Mouse (Mus musculus): Measurements from ENCODE around the gene Chrna1. TPM values are rescaled to one million over a fixed set of nuclear protein-coding genes. Genes with fewer than 3 reads are reported as not detected.

Chrna1 gene
- polyA plus RNA-seq, 1 experiment = 105 TPM

DNA sequence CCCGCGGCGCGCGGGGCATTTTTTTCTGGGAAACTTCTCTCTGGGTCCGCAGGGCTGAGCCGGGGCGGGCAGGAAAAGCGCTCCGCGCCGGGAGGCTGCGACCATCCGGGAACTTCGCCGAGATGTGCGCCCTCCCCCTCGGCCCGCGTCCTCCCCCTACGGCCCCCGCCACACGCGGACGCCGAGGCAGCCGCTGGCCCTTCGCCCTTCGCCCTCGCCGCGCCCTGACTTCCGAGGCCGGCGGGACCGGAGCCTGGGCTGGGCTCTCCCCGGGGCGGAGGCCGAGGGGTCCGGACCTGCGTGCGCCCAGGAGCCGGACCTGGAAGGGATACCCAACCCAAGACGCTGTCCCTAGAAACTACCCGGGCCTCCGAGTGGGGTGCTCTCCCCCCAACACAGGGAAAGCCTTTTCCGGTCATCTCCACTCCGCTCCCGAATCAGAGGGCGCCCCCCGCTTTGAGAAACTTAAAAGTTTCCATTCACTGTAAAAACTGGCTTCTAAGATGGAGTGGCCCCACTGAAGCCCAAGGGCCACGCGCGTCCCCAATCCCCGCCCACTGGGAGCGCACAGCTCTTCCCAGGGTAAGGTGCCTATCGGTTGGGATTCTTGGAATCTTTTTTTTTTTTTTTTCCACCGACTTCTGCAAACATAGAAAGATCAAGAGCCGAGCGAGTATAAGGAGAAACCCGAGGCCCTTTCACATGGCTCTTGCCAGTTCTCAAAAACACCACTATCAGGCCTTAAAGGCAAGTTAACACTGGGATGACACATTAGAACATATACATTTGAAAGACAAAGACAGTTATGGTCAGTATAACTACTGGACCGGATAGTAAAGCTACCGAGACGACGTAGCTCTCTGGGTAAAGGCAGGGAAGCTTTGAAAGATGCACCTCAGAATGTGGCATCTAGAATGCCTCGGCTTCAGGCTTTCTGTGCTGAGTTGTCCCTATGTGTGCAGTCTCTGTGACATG, 50.5 kb downstream of the Chrna1 start, which contains the start of gene Wipf1:
Gene Wipf1 (minus strand): TSS at position 379 of the 975 bp plus-strand sequence.
- peaks cover 12% of the 10 kb centered on the region for H3K36me3 ChIP-seq (ENCODE audit: control insufficient read depth, insufficient read depth)
- peak within 1 kb of the TSS; percentile 59 for H3K4me3 ChIP-seq (ENCODE audit: insufficient read depth, poor library complexity, severe bottlenecking)
- H3K79me2 ChIP-seq (ENCODE audit: control insufficient read depth, insufficient read depth) = peaks cover 56% of the 10 kb centered on the region
- H3ac ChIP-seq (ENCODE audit: control insufficient read depth, insufficient read length, low read depth) = peak within 1 kb of the TSS; percentile 82
- H3K79me3 ChIP-seq (ENCODE audit: low read depth) = peaks cover 36% of the 10 kb centered on the region
- TF ChIP-seq MAX (IDR thresholded peaks at IDR 0.05) (no peak), USF1 (IDR thresholded peaks at IDR 0.05; ENCODE audit: low read depth) (no peak), CTCF (IDR thresholded peaks at IDR 0.05; ENCODE audit: control insufficient read depth, insufficient read depth, insufficient read length) (no peak), MYOD1 (IDR thresholded peaks at IDR 0.05; ENCODE audit: control insufficient read depth, insufficient read length, low read depth) (no peak), FOSL1 (IDR thresholded peaks at IDR 0.05; ENCODE audit: insufficient read depth, low read length, poor library complexity, severe bottlenecking) (no peak), CEBPB (IDR thresholded peaks at IDR 0.05; ENCODE audit: low read depth) (no peak), MYOG (IDR thresholded peaks at IDR 0.05; ENCODE audit: control insufficient read depth, extremely low read depth, insufficient read length) (no peak)
- no peaks in the 10 kb centered on the region for H3K27me3 ChIP-seq (ENCODE audit: control insufficient read depth, insufficient read depth, insufficient read length)

DNA sequence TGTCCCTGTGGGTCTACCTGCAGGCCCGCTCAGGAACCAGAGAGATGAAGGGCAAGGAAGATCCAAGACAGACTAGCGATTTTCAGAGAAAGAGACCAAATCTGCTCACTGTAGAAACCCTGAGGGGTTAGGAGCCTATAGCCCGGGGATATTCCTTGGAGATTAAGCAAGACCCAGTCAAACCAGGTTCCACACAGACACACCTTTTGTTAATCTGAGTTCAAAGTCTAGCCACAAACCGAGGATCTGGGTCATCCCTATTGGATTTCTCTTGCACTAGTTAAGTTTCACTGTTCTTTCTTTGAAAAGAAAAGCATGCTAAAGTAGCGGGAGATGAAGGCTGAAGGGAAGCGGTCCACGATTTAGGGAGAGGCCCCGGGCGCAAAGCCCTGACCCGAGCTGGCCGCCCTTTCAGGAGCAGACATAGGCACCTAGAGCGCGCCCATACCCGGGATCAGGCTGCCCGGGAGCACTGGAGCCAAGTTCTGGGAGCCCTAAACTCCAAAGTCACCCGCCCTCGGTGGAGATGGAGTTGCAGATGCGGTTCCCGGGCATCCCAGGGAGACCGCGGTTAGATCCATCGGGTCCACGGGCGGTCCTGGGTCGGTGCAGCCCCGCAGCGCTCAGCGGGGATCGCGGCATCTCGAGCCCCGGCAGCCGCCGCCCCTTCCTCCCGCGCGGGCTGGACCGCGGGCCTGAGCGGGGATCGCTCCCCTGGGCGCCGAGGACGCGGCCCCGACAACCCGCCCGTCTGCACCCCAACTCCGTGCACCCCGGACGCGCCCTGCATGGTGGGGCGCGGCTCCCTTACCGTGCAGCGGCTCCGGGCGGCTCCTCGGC, 51.4 kb downstream of the Chrna1 start:
- peaks cover 18% of the 10 kb centered on the region for H3K36me3 ChIP-seq (ENCODE audit: control insufficient read depth, insufficient read depth)
- peak overlapping the region; percentile 59 for H3K4me3 ChIP-seq (ENCODE audit: insufficient read depth, poor library complexity, severe bottlenecking)
- H3ac ChIP-seq (ENCODE audit: control insufficient read depth, insufficient read length, low read depth) = peak overlapping the region; percentile 82
- no peaks in the 10 kb centered on the region for H3K27me3 ChIP-seq (ENCODE audit: control insufficient read depth, insufficient read depth, insufficient read length)
- H3K79me3 ChIP-seq (ENCODE audit: low read depth) = peaks cover 44% of the 10 kb centered on the region
- peaks cover 65% of the 10 kb centered on the region for H3K79me2 ChIP-seq (ENCODE audit: control insufficient read depth, insufficient read depth)
- TF ChIP-seq FOSL1 (IDR thresholded peaks at IDR 0.05; ENCODE audit: insufficient read depth, low read length, poor library complexity, severe bottlenecking) (no peak), MAX (IDR thresholded peaks at IDR 0.05) (no peak), MYOG (IDR thresholded peaks at IDR 0.05; ENCODE audit: control insufficient read depth, extremely low read depth, insufficient read length) (no peak), MYOD1 (IDR thresholded peaks at IDR 0.05; ENCODE audit: control insufficient read depth, insufficient read length, low read depth) (no peak), CTCF (IDR thresholded peaks at IDR 0.05; ENCODE audit: control insufficient read depth, insufficient read depth, insufficient read length) (no peak), CEBPB (IDR thresholded peaks at IDR 0.05; ENCODE audit: low read depth) (peak; percentile 7), USF1 (IDR thresholded peaks at IDR 0.05; ENCODE audit: low read depth) (no peak)

DNA sequence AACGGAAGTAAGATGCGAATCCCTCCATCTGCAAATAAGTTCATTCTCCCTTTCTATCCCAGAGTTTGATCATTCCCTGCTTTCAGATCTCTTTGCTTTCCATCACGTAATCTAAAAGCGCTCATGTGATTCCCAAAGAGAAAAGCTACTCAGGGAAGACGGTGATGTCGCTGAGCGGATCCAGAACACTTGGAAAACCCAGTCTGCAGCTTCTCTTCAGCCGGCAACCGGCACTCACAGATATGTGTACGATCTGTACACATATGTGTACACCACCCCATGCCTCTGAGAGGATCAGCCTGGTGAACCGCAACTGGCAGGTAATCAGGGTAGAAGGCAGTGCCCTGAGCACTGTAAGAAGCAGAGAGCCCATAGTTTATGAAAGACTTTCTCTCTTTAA, 52.2 kb downstream of the Chrna1 start:
- peak overlapping the region; percentile 47 for H3ac ChIP-seq (ENCODE audit: control insufficient read depth, insufficient read length, low read depth)
- no peaks in the 10 kb centered on the region for H3K27me3 ChIP-seq (ENCODE audit: control insufficient read depth, insufficient read depth, insufficient read length)
- peaks cover 73% of the 10 kb centered on the region for H3K79me2 ChIP-seq (ENCODE audit: control insufficient read depth, insufficient read depth)
- peaks cover 18% of the 10 kb centered on the region for H3K36me3 ChIP-seq (ENCODE audit: control insufficient read depth, insufficient read depth)
- peak overlapping the region; percentile 59 for H3K4me3 ChIP-seq (ENCODE audit: insufficient read depth, poor library complexity, severe bottlenecking)
- peaks cover 52% of the 10 kb centered on the region for H3K79me3 ChIP-seq (ENCODE audit: low read depth)
- no peak for TF ChIP-seq CEBPB (IDR thresholded peaks at IDR 0.05; ENCODE audit: low read depth)
- TF ChIP-seq MAX (IDR thresholded peaks at IDR 0.05) = no peak
- TF ChIP-seq MYOG (IDR thresholded peaks at IDR 0.05; ENCODE audit: control insufficient read depth, extremely low read depth, insufficient read length) = no peak
- TF ChIP-seq CTCF (IDR thresholded peaks at IDR 0.05; ENCODE audit: control insufficient read depth, insufficient read depth, insufficient read length) = no peak
- TF ChIP-seq MYOD1 (IDR thresholded peaks at IDR 0.05; ENCODE audit: control insufficient read depth, insufficient read length, low read depth) = no peak
- no peak for TF ChIP-seq FOSL1 (IDR thresholded peaks at IDR 0.05; ENCODE audit: insufficient read depth, low read length, poor library complexity, severe bottlenecking)
- no peak for TF ChIP-seq USF1 (IDR thresholded peaks at IDR 0.05; ENCODE audit: low read depth)

DNA sequence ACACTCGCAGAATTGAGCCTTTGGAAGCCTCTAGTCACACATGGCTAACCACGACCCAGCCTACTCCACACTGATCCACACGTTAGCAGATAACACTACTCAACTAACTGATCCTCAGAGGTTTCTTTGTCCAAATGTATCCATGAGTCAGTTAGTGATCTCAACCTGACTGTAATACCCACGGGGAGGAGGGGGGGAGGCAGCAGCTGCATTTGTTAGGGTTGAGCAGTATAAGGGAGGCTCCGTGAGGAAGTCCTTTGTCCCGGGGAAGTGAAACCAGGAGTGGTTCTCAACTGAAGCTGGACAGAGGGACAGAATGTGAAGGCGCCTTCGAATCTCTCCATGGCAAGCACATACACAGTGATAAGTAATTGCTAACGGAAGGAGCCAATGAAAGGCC, 53.4 kb downstream of the Chrna1 start:
- peak; percentile 60 for TF ChIP-seq FOSL1 (IDR thresholded peaks at IDR 0.05; ENCODE audit: insufficient read depth, low read length, poor library complexity, severe bottlenecking)
- peak; percentile 30 for TF ChIP-seq MAX (IDR thresholded peaks at IDR 0.05)
- TF ChIP-seq MYOG (IDR thresholded peaks at IDR 0.05; ENCODE audit: control insufficient read depth, extremely low read depth, insufficient read length) = no peak
- peak; percentile 89 for TF ChIP-seq MYOD1 (IDR thresholded peaks at IDR 0.05; ENCODE audit: control insufficient read depth, insufficient read length, low read depth)
- H3K27me3 ChIP-seq (ENCODE audit: control insufficient read depth, insufficient read depth, insufficient read length) = no peaks in the 10 kb centered on the region
- peaks cover 18% of the 10 kb centered on the region for H3K36me3 ChIP-seq (ENCODE audit: control insufficient read depth, insufficient read depth)
- H3ac ChIP-seq (ENCODE audit: control insufficient read depth, insufficient read length, low read depth) = peak overlapping the region; percentile 64
- peaks cover 64% of the 10 kb centered on the region for H3K79me3 ChIP-seq (ENCODE audit: low read depth)
- peaks cover 86% of the 10 kb centered on the region for H3K79me2 ChIP-seq (ENCODE audit: control insufficient read depth, insufficient read depth)
- H3K4me3 ChIP-seq (ENCODE audit: insufficient read depth, poor library complexity, severe bottlenecking) = peak overlapping the region; percentile 59

DNA sequence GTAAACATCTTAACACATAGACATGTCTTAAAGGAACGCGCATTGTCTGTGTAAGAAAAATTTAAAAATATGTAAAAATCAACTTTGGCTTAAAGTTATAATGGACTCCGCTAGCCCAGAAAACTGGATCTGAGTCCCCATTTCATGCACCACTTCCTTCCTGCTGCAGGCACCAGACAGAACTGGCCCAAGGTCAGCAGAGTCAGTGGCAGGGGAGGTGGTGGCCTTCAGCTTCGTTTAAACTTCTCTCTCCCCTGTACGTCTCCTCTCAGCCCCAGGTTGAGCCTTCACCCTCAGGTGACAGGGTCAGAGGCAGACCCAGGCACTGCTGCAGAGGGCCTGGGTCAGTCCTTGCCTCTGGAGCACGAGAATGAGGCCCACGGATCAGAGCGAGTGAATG, 57.2 kb downstream of the Chrna1 start:
- Histone ChIP-seq H3K79me2 (ENCODE audit: control insufficient read depth, insufficient read depth) (peaks cover 100% of the 10 kb centered on the region), H3ac (ENCODE audit: control insufficient read depth, insufficient read length, low read depth) (no peak overlapping the region), H3K79me3 (ENCODE audit: low read depth) (peaks cover 87% of the 10 kb centered on the region), H3K27me3 (ENCODE audit: control insufficient read depth, insufficient read depth, insufficient read length) (no peaks in the 10 kb centered on the region), H3K36me3 (ENCODE audit: control insufficient read depth, insufficient read depth) (peaks cover 23% of the 10 kb centered on the region), H3K4me3 (ENCODE audit: insufficient read depth, poor library complexity, severe bottlenecking) (no peak overlapping the region)
- TF ChIP-seq FOSL1 (IDR thresholded peaks at IDR 0.05; ENCODE audit: insufficient read depth, low read length, poor library complexity, severe bottlenecking) (no peak), CEBPB (IDR thresholded peaks at IDR 0.05; ENCODE audit: low read depth) (no peak)

All from C2C12 (cell line).